Mouse (Mus musculus): Measurements from ENCODE around the gene Rab37. TPM values are rescaled to one million over a fixed set of nuclear protein-coding genes. Genes with fewer than 3 reads are reported as not detected.

Rab37 gene
- total RNA-seq (2022), result under 1 TPM in 2 of 4 experiments, not detected in 2; 0.13 to 0.15 TPM

- DNase-seq (ENCODE audit: low spot score in 2 of 2), result no peak
Measured at GRCm38 (mm10) chr11:115091362-115091901, at the start of gene Rab37. Rab37 (plus strand) TSS chr11:115091431.

GRCm38 (mm10) chr11:115048259-115048658 lies 43.0 kb upstream of the Rab37 start, which contains the start of gene Cd300ld3:
Cd300ld3 (minus strand) TSS chr11:115048409.
- DNase-seq (ENCODE audit: low spot score in 2 of 2), result no peak

- DNase-seq (ENCODE audit: low spot score in 2 of 2), result no peak
Measured at GRCm38 (mm10) chr11:115049282-115049895, 41.8 kb upstream of the Rab37 start.

GRCm38 (mm10) chr11:115052206-115052605 lies 39.0 kb upstream of the Rab37 start:
- no peak for DNase-seq (ENCODE audit: low spot score in 2 of 2)

- no peak for DNase-seq (ENCODE audit: low spot score in 2 of 2)
Measured at GRCm38 (mm10) chr11:115052991-115053390, 38.2 kb upstream of the Rab37 start.

- DNase-seq (ENCODE audit: low spot score in 2 of 2), result no peak
Measured at GRCm38 (mm10) chr11:115054537-115054936, 36.7 kb upstream of the Rab37 start.

- DNase-seq (ENCODE audit: low spot score in 2 of 2), result no peak
Measured at GRCm38 (mm10) chr11:115058701-115059100, 32.5 kb upstream of the Rab37 start.

GRCm38 (mm10) chr11:115059797-115060196 lies 31.4 kb upstream of the Rab37 start:
- no peak for DNase-seq (ENCODE audit: low spot score in 2 of 2)

- DNase-seq (ENCODE audit: low spot score in 2 of 2), result no peak
Measured at GRCm38 (mm10) chr11:115062077-115062476, 29.2 kb upstream of the Rab37 start, which contains the start of gene Cd300e. Cd300e (minus strand) TSS chr11:115062177.

- no peak for DNase-seq (ENCODE audit: low spot score in 2 of 2)
Measured at GRCm38 (mm10) chr11:115066768-115067167, 24.5 kb upstream of the Rab37 start.

GRCm38 (mm10) chr11:115071015-115071551 lies 20.1 kb upstream of the Rab37 start:
- no peak for DNase-seq (ENCODE audit: low spot score in 2 of 2)

- peak; percentile 12 to 28 for DNase-seq (ENCODE audit: low spot score in 2 of 2)
Measured at GRCm38 (mm10) chr11:115071631-115072294, 19.5 kb upstream of the Rab37 start.

- DNase-seq (ENCODE audit: low spot score in 2 of 2), result no peak
Measured at GRCm38 (mm10) chr11:115073002-115073401, 18.2 kb upstream of the Rab37 start.

GRCm38 (mm10) chr11:115075407-115075806 lies 15.8 kb upstream of the Rab37 start:
- DNase-seq (ENCODE audit: low spot score in 2 of 2), result no peak

- DNase-seq (ENCODE audit: low spot score in 2 of 2), result no peak
Measured at GRCm38 (mm10) chr11:115075859-115076258, 15.4 kb upstream of the Rab37 start.

- no peak for DNase-seq (ENCODE audit: low spot score in 2 of 2)
Measured at GRCm38 (mm10) chr11:115077436-115077835, 13.8 kb upstream of the Rab37 start.

- DNase-seq (ENCODE audit: low spot score in 2 of 2), result no peak
Measured at GRCm38 (mm10) chr11:115078680-115079079, 12.6 kb upstream of the Rab37 start.

GRCm38 (mm10) chr11:115080886-115081285 lies 10.3 kb upstream of the Rab37 start:
- DNase-seq (ENCODE audit: low spot score in 2 of 2), result no peak

- DNase-seq (ENCODE audit: low spot score in 2 of 2), result no peak
Measured at GRCm38 (mm10) chr11:115081373-115081772, 9.9 kb upstream of the Rab37 start.

GRCm38 (mm10) chr11:115082196-115082595 lies 9.0 kb upstream of the Rab37 start:
- no peak for DNase-seq (ENCODE audit: low spot score in 2 of 2)

- DNase-seq (ENCODE audit: low spot score in 2 of 2), result peak; percentile 14 to 26
Measured at GRCm38 (mm10) chr11:115083376-115084139, 7.7 kb upstream of the Rab37 start.

GRCm38 (mm10) chr11:115084595-115084994 lies 6.6 kb upstream of the Rab37 start:
- DNase-seq (ENCODE audit: low spot score in 2 of 2), result no peak

Measured in gastrocnemius, adult 8-10 months (tissue).